Mouse (Mus musculus): ENCODE measurements at regions not wholly inside any gene's neighbourhood (a gene's known extent, or its start where the extent isn't known, plus 50 kb on each side); places are given as distances from the start of the nearest gene placed in this dataset.

DNA sequence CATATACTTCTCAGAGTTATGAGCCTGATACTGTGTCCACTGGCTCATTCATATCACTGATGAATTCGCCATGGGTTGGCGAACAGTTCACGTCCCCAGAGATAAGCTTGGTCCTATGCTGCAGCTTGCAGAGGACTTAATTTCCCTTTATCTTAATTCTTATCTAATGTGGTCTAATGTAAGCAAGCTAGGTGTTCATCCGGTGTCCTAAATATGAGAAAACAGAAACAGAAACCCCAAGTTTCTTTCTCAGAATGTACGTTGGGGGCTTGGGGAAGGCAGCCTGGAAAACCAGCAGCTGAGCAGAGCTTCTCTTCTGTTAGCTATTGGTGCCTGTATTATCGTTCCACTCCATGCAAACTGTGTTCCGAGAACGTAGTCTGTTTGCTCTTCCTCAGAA, 170.1 kb downstream of the 1700064H15Rik start:
- no peak for ATAC-seq
- Histone ChIP-seq H3K4me3 (no peak overlapping the region), H3K27me3 (no peaks in the 10 kb centered on the region), H3K4me1 (no peaks in the 10 kb centered on the region), H3K36me3 (ENCODE audit: poor library complexity, severe bottlenecking) (no peaks in the 10 kb centered on the region), H3K9me3 (replicated peaks) (no peaks in the 10 kb centered on the region), H3K9ac (no peak overlapping the region), H3K27ac (no peak overlapping the region), H3K4me2 (no peak overlapping the region)
- WGBS, result 97% methylated on average over 8 of the region's 8 CpGs

GRCm38 (mm10) chr3:19457431-19457830, 171.0 kb downstream of the 1700064H15Rik start:
- ATAC-seq, result no peak
- Histone ChIP-seq H3K4me2 (no peak overlapping the region), H3K4me3 (no peak overlapping the region), H3K36me3 (ENCODE audit: poor library complexity, severe bottlenecking) (no peaks in the 10 kb centered on the region), H3K27ac (no peak overlapping the region), H3K9ac (no peak overlapping the region), H3K9me3 (replicated peaks) (no peaks in the 10 kb centered on the region), H3K4me1 (no peaks in the 10 kb centered on the region), H3K27me3 (no peaks in the 10 kb centered on the region)
- 93% methylated on average over 2 of the region's 2 CpGs for WGBS

DNA sequence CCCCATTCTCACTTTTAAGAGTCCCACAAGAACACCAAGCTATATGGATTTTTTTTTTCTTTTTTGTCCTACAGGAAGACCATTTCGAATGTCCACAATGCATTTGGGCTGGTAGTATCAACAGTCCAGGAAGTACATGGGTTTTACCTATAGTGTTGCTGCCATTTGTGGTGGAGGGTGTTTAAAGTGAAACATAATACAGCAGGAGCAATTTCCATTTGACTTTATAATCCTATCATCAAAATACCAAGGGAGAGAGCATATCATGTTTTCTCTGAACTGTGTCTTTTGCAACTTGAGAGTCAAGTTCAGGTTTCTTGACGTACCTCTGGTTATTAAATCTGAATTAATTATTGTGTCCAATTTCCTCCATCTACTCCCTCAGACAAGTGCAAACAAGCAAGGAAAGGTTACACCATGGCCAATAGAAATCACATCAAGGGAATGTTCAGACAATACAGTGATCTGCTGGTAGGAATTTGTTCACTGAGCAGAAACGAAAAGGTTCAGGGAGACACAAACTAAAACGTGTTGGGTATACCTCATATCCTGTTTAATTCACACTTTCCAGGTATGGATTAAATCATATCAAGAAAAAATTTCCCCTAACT, 172.5 kb downstream of the 1700064H15Rik start:
- no peak overlapping the region for H3K4me2 ChIP-seq
- H3K4me1 ChIP-seq, result no peaks in the 10 kb centered on the region
- no peaks in the 10 kb centered on the region for H3K9me3 ChIP-seq (replicated peaks)
- no peak overlapping the region for H3K27ac ChIP-seq
- ATAC-seq, result no peak
- 82% methylated on average over 4 of the region's 4 CpGs for whole genome bisulfite sequencing
- H3K27me3 ChIP-seq, result no peaks in the 10 kb centered on the region
- H3K4me3 ChIP-seq, result no peak overlapping the region
- no peaks in the 10 kb centered on the region for H3K36me3 ChIP-seq (ENCODE audit: poor library complexity, severe bottlenecking)
- H3K9ac ChIP-seq, result no peak overlapping the region

- no peaks in the 10 kb centered on the region for H3K4me1 ChIP-seq
- no peak overlapping the region for H3K4me3 ChIP-seq
- H3K27ac ChIP-seq, result no peak overlapping the region
- H3K36me3 ChIP-seq (ENCODE audit: poor library complexity, severe bottlenecking), result no peaks in the 10 kb centered on the region
- H3K27me3 ChIP-seq, result no peaks in the 10 kb centered on the region
- no peak overlapping the region for H3K4me2 ChIP-seq
- no peaks in the 10 kb centered on the region for H3K9me3 ChIP-seq (replicated peaks)
- no peak for ATAC-seq
- WGBS, result 57% methylated on average over 3 of the region's 3 CpGs
- H3K9ac ChIP-seq, result no peak overlapping the region
Measured at GRCm38 (mm10) chr3:19451022-19451421, 177.5 kb downstream of the 1700064H15Rik start.

GRCm38 (mm10) chr3:19448931-19449330, 179.5 kb downstream of the 1700064H15Rik start:
- Histone ChIP-seq H3K4me3 (no peak overlapping the region), H3K36me3 (ENCODE audit: poor library complexity, severe bottlenecking) (no peaks in the 10 kb centered on the region), H3K27me3 (no peaks in the 10 kb centered on the region), H3K9me3 (replicated peaks) (no peaks in the 10 kb centered on the region), H3K27ac (no peak overlapping the region), H3K4me1 (no peaks in the 10 kb centered on the region), H3K9ac (no peak overlapping the region), H3K4me2 (no peak overlapping the region)
- 67% methylated on average over 3 of the region's 3 CpGs for WGBS
- no peak for ATAC-seq

GRCm38 (mm10) chr3:19448192-19448591, 180.3 kb downstream of the 1700064H15Rik start:
- 71% methylated on average over 2 of the region's 2 CpGs for WGBS
- no peak overlapping the region for H3K27ac ChIP-seq
- no peak overlapping the region for H3K4me3 ChIP-seq
- no peaks in the 10 kb centered on the region for H3K27me3 ChIP-seq
- H3K9ac ChIP-seq, result no peak overlapping the region
- no peak for ATAC-seq
- H3K4me1 ChIP-seq, result no peaks in the 10 kb centered on the region
- no peaks in the 10 kb centered on the region for H3K36me3 ChIP-seq (ENCODE audit: poor library complexity, severe bottlenecking)
- no peaks in the 10 kb centered on the region for H3K9me3 ChIP-seq (replicated peaks)
- H3K4me2 ChIP-seq, result no peak overlapping the region

- no peaks in the 10 kb centered on the region for H3K36me3 ChIP-seq (ENCODE audit: poor library complexity, severe bottlenecking)
- H3K4me3 ChIP-seq, result no peak overlapping the region
- no peak overlapping the region for H3K9ac ChIP-seq
- no peaks in the 10 kb centered on the region for H3K4me1 ChIP-seq
- no peak for ATAC-seq
- no peak overlapping the region for H3K27ac ChIP-seq
- 71% methylated on average over 1 of the region's 1 CpGs for WGBS
- H3K4me2 ChIP-seq, result no peak overlapping the region
- no peaks in the 10 kb centered on the region for H3K9me3 ChIP-seq (replicated peaks)
- H3K27me3 ChIP-seq, result no peaks in the 10 kb centered on the region
Measured at GRCm38 (mm10) chr3:19447733-19448132, 180.7 kb downstream of the 1700064H15Rik start.

- H3K27me3 ChIP-seq, result no peaks in the 10 kb centered on the region
- no peak overlapping the region for H3K4me2 ChIP-seq
- 68% methylated on average over 2 of the region's 2 CpGs for WGBS
Measured at GRCm38 (mm10) chr3:19444914-19445313, 183.6 kb downstream of the 1700064H15Rik start.

DNA sequence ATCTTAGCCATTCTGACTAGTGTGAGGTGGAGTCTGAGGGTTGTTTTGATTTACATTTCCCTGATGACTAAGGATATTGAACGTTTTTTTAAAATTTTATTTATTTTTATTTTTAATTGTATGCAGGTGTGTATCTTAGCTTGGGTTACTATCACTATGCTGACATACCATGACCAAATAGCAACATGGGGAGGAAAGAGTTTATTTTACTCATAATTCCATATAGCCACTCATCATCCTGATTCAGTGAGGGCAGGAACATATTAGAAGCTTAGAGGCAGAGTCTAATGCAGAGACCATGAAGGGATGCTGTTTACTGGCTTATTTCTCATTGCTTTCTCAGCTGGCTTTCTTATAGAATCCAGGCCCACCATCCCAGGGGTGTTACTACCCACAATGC, 186.7 kb downstream of the 1700064H15Rik start:
- H3K36me3 ChIP-seq (ENCODE audit: poor library complexity, severe bottlenecking), result no peaks in the 10 kb centered on the region
- no peak overlapping the region for H3K27ac ChIP-seq
- 77% methylated on average over 1 of the region's 1 CpGs for WGBS
- H3K4me2 ChIP-seq, result no peak overlapping the region
- H3K9ac ChIP-seq, result no peak overlapping the region
- no peak for ATAC-seq
- no peaks in the 10 kb centered on the region for H3K9me3 ChIP-seq (replicated peaks)
- H3K4me3 ChIP-seq, result no peak overlapping the region
- H3K27me3 ChIP-seq, result no peaks in the 10 kb centered on the region
- H3K4me1 ChIP-seq, result no peaks in the 10 kb centered on the region

More at GRCm38 (mm10) chr3:19444914-19445313, 183.6 kb downstream of the 1700064H15Rik start:
- no peak for ATAC-seq
- Histone ChIP-seq H3K27ac (no peak overlapping the region), H3K4me3 (no peak overlapping the region), H3K9me3 (replicated peaks) (no peaks in the 10 kb centered on the region), H3K4me1 (no peaks in the 10 kb centered on the region), H3K9ac (no peak overlapping the region), H3K36me3 (ENCODE audit: poor library complexity, severe bottlenecking) (no peaks in the 10 kb centered on the region)

DNA sequence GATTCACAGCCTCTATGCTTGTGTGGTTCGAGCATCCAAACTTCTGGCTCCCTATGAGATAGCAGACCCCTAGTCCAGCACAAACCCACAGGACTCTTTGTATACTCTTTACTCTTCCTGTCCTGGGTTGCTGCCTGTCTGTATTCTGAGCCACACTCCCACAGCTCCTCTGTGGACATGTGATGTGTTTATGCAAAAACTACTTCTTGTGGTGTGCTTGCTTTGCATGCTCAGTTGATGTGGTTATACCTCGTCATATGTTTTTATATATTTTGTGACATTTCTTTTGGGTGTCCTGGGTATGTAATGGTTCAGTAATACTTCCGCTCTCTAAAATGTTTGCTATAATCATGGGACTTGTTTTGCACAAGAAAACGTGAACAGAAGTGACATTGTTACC, 198.3 kb downstream of the 1700064H15Rik start:
- no peaks in the 10 kb centered on the region for H3K36me3 ChIP-seq (ENCODE audit: poor library complexity, severe bottlenecking)
- no peak overlapping the region for H3K4me2 ChIP-seq
- no peak overlapping the region for H3K9ac ChIP-seq
- ATAC-seq, result no peak
- no peaks in the 10 kb centered on the region for H3K9me3 ChIP-seq (replicated peaks)
- WGBS, result 90% methylated on average over 4 of the region's 4 CpGs
- H3K4me3 ChIP-seq, result no peak overlapping the region
- H3K27ac ChIP-seq, result no peak overlapping the region
- no peaks in the 10 kb centered on the region for H3K27me3 ChIP-seq
- H3K4me1 ChIP-seq, result no peaks in the 10 kb centered on the region

DNA sequence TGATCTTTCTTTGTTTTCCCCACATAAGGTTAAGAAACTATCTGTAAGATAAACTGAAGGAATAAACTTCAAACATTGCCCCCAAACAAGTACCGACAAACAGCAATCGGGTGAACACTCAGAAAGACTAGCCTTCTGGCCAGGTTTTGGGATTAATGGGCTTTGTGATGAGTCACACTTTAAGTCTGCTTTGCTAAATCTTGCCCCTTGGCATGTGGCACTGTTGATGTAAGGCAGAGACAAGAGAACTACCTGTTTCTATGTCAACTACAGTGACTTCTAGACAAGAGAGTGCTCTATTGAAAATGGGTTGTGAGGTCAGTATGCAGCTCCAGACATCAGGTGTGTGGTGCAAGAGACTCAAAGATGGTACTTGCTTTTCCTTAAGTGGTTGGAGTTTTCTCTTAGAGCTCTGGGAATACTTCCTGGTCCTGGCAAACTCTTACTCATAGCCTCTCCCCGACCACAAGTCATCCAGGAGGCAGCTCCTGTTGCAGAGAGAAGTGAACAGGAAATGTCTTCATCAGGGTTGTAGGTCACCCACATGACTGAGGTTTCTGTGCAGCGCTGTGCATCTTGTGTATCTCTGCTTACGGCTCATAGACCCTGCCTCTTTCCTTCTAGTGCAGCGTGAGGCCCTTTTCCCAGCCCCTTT, 198.9 kb downstream of the 1700064H15Rik start:
- 89% methylated on average over 6 of the region's 6 CpGs for WGBS
- H3K4me3 ChIP-seq, result no peak overlapping the region

GRCm38 (mm10) chr3:19429010-19429409, 199.5 kb downstream of the 1700064H15Rik start:
- ATAC-seq, result no peak
- H3K9me3 ChIP-seq (replicated peaks), result no peaks in the 10 kb centered on the region
- no peaks in the 10 kb centered on the region for H3K27me3 ChIP-seq
- H3K27ac ChIP-seq, result no peak overlapping the region
- no peak overlapping the region for H3K4me3 ChIP-seq
- no peak overlapping the region for H3K9ac ChIP-seq
- H3K36me3 ChIP-seq (ENCODE audit: poor library complexity, severe bottlenecking), result no peaks in the 10 kb centered on the region
- H3K4me1 ChIP-seq, result no peaks in the 10 kb centered on the region
- no peak overlapping the region for H3K4me2 ChIP-seq

More for the DNA sequence above, 198.9 kb downstream of the 1700064H15Rik start:
- Histone ChIP-seq H3K4me1 (no peaks in the 10 kb centered on the region), H3K36me3 (ENCODE audit: poor library complexity, severe bottlenecking) (no peaks in the 10 kb centered on the region), H3K9me3 (replicated peaks) (no peaks in the 10 kb centered on the region), H3K27ac (no peak overlapping the region), H3K27me3 (no peaks in the 10 kb centered on the region), H3K4me2 (no peak overlapping the region), H3K9ac (no peak overlapping the region)
- no peak for ATAC-seq

DNA sequence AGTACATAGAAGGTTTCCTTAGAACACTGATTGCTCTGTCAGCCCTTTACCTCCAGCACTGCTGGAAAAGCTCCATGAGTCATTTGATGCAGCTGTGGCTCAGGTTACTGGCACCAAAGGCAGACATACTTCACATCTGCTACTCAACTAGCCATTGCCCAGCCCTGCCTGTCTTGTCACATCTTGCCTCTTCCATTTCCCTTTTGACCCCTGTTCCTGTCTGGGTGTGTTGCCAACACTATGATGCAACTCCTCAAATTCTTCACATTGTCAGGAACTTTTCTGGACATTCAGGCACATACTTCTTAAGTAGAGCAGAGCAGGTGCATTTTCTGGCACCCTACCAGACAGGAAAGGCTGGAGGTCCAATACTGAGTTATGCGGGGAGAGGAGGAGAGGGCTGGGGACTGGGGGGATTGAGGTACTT, 202.3 kb downstream of the 1700064H15Rik start:
- ATAC-seq, result no peak
- Histone ChIP-seq H3K4me2 (no peak overlapping the region), H3K4me3 (no peak overlapping the region), H3K9ac (no peak overlapping the region), H3K4me1 (no peaks in the 10 kb centered on the region), H3K27ac (no peak overlapping the region), H3K9me3 (replicated peaks) (no peaks in the 10 kb centered on the region), H3K36me3 (ENCODE audit: poor library complexity, severe bottlenecking) (no peaks in the 10 kb centered on the region), H3K27me3 (no peaks in the 10 kb centered on the region)
- WGBS, result 85% methylated on average over 1 of the region's 1 CpGs

All from forebrain, embryonic 13.5 days (tissue).